Mouse (Mus musculus): ENCODE data around the gene Bub3. TPM values are rescaled to one million over a fixed set of nuclear protein-coding genes. Genes with fewer than 3 reads are reported as not detected.

The Bub3 gene
- polyA plus RNA-seq, 1 experiment: 65.5 TPM

DNA sequence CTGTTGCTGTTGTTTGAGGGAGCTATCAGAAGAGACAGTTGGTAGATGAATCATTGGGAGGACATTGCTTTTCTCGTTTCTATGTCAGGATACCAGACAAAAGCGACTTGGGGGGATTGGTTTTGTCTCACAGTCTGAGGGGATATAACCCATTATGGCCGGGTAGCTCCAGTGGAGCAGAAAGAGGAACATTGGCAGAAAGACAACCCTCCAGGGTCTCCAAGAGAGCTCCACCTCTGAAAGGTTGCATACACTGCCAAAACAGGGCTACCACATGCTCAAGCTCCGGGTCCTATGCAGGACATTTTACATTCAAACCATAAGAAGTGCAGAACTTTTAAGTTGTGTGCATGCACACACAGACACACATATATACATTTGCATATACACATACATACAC, 45.5 kb downstream of the Bub3 start:
- TF ChIP-seq GATA1 (IDR thresholded peaks at IDR 0.05; ENCODE audit: low read length): no peak

DNA sequence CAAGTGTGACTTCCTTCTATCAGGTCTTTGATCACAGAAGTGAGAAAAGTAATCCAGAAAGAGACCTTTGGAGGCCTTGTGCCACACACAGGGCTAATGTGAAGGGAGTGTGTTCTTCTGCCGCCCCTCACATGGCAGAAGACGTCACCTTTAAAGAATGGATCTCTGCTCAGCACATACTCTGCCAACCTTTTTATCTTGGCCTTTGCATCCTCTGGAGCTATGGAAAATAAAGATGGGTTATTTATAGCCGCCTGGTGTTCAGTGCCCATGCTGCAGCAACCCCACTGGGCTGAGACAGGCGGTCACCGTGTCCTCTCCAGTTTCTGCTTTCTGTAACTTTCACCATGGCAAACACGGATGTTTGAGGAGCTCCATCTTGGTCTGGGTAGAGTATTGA, 48.0 kb downstream of the Bub3 start:
- TF ChIP-seq GATA1 (IDR thresholded peaks at IDR 0.05; ENCODE audit: low read length): no peak

DNA sequence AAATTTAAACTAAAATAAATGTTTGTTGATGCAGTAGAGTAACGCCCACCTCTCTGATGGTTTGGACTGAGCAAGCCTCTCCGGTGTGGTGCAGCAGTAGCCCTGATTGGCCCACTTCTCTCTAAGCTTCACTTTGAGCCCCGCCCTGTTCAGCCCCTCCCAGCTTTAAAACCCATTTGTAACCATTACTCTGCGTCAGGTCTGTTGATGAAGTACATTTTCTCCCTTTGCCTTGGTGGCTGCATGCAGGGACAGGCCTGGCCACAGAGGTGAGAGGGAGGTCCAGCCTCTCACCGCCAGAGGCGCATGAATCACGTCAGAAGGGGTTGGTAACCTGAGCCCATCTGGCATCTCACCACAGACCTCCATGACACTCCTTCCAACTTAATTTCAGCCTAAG, 49.7 kb downstream of the Bub3 start:
- TF ChIP-seq GATA1 (IDR thresholded peaks at IDR 0.05; ENCODE audit: low read length): no peak

Other genes with a start within 250 kb of the Bub3 start
- gene Cuzd1, start 237.9 kb upstream of the Bub3 start, polyA plus RNA-seq (2012): not detected in 2 replicates
- gene Fam24b, start 230.7 kb upstream of the Bub3 start, polyA plus RNA-seq (2012): not detected in 2 replicates
- not detected in 2 replicates for gene Fam24a, start 226.4 kb upstream of the Bub3 start, polyA plus RNA-seq (2012)
- gene 2310057M21Rik, start 197.5 kb upstream of the Bub3 start, polyA plus RNA-seq (2012): 20.3 and 26.5 TPM in 2 replicates
- gene Pstk, start 189.1 kb upstream of the Bub3 start, polyA plus RNA-seq (2012): 46.0 and 66.3 TPM in 2 replicates
- 8.5 and 10.8 TPM in 2 replicates for gene Ikzf5, start 149.7 kb upstream of the Bub3 start, polyA plus RNA-seq (2012)
- 2.1 and 2.6 TPM in 2 replicates for gene Acadsb, start 149.6 kb upstream of the Bub3 start, polyA plus RNA-seq (2012)
- gene Hmx3, start 17.4 kb upstream of the Bub3 start, polyA plus RNA-seq (2012): not detected in 2 replicates
- 4.7 and 5.6 TPM in 2 replicates for gene Hmx2, start 11.4 kb upstream of the Bub3 start, polyA plus RNA-seq (2012)

Data from G1E-ER4 (cell line).